Mouse (Mus musculus) spleen, adult 2 months (tissue): Measurements from ENCODE around the gene C2cd3.

Source experiments
- CTCF ChIP-seq: fragments of 200-500 bp; IDR thresholded peaks from 2 replicates; pipeline ENCODE4 v1.5.1; 2011; ENCODE audit warnings: mild to moderate bottlenecking, inconsistent platforms; ENCODE audit not compliant: insufficient read depth, insufficient read length, insufficient replicate concordance; ENCODE audit errors: extremely low read depth
- POLR2A ChIP-seq: fragments of 200-500 bp; IDR thresholded peaks from 2 replicates; pipeline ENCODE4 v1.6.1; 2011; ENCODE audit warnings: low read depth, low read length, inconsistent platforms

GRCm38 (mm10) chr7:100446271-100446670 is 74.2 kb downstream of the C2cd3 start:
- TF ChIP-seq CTCF: no peak
- TF ChIP-seq POLR2A: no peak
